Mouse (Mus musculus): Measurements from ENCODE around the gene Ncln. TPM values are rescaled to one million over a fixed set of nuclear protein-coding genes. Genes with fewer than 3 reads are reported as not detected.

Gene Ncln
- polyA plus RNA-seq, 1 experiment from 2014 or later: 36.8 TPM

GRCm38 (mm10) chr10:81519227-81519977 lies 23.2 kb upstream of the Ncln start:
- Histone ChIP-seq H3K9me3 (replicated peaks; ENCODE audit: control insufficient read depth, low read length) (no peaks in the 10 kb centered on the region), H3K4me3 (ENCODE audit: low read depth, low read length) (no peak overlapping the region), H3K27me3 (replicated peaks; ENCODE audit: control insufficient read depth, insufficient read depth, low read length) (no peaks in the 10 kb centered on the region), H3K4me2 (ENCODE audit: low read length) (no peak overlapping the region), H3K27ac (ENCODE audit: low read depth, low read length) (no peak overlapping the region), H3K4me1 (ENCODE audit: control insufficient read depth, insufficient read depth, low read length) (no peaks in the 10 kb centered on the region), H3K9ac (ENCODE audit: low read length) (no peak overlapping the region), H3K36me3 (ENCODE audit: control insufficient read depth, insufficient read depth, low read length) (no peaks in the 10 kb centered on the region)
- WGBS: 92% methylated on average over 6 of the region's 6 CpGs
- no peak for DNase-seq (ENCODE audit: low spot score)
- no peak for ATAC-seq

GRCm38 (mm10) chr10:81518546-81518945 lies 22.4 kb upstream of the Ncln start:
- peak; percentile 66 for DNase-seq (ENCODE audit: low spot score)
- Histone ChIP-seq H3K4me3 (ENCODE audit: low read depth, low read length) (no peak overlapping the region), H3K4me1 (ENCODE audit: control insufficient read depth, insufficient read depth, low read length) (no peaks in the 10 kb centered on the region), H3K9me3 (replicated peaks; ENCODE audit: control insufficient read depth, low read length) (no peaks in the 10 kb centered on the region), H3K9ac (ENCODE audit: low read length) (no peak overlapping the region), H3K27me3 (replicated peaks; ENCODE audit: control insufficient read depth, insufficient read depth, low read length) (no peaks in the 10 kb centered on the region), H3K36me3 (ENCODE audit: control insufficient read depth, insufficient read depth, low read length) (no peaks in the 10 kb centered on the region), H3K27ac (ENCODE audit: low read depth, low read length) (no peak overlapping the region), H3K4me2 (ENCODE audit: low read length) (no peak overlapping the region)
- WGBS: 12% methylated on average over 4 of the region's 4 CpGs
- ATAC-seq: 0 out of 2 replicates have a peak, but pooled peaks have one; percentile 20

GRCm38 (mm10) chr10:81517227-81517626 lies 21.0 kb upstream of the Ncln start:
- no peak overlapping the region for H3K4me2 ChIP-seq (ENCODE audit: low read length)
- no peak overlapping the region for H3K4me3 ChIP-seq (ENCODE audit: low read depth, low read length)
- no peaks in the 10 kb centered on the region for H3K27me3 ChIP-seq (replicated peaks; ENCODE audit: control insufficient read depth, insufficient read depth, low read length)
- no peaks in the 10 kb centered on the region for H3K36me3 ChIP-seq (ENCODE audit: control insufficient read depth, insufficient read depth, low read length)
- 79% methylated on average over 8 of the region's 8 CpGs for WGBS
- no peak for ATAC-seq
- H3K27ac ChIP-seq (ENCODE audit: low read depth, low read length): no peak overlapping the region
- no peak overlapping the region for H3K9ac ChIP-seq (ENCODE audit: low read length)
- no peaks in the 10 kb centered on the region for H3K9me3 ChIP-seq (replicated peaks; ENCODE audit: control insufficient read depth, low read length)
- no peak for DNase-seq (ENCODE audit: low spot score)
- no peaks in the 10 kb centered on the region for H3K4me1 ChIP-seq (ENCODE audit: control insufficient read depth, insufficient read depth, low read length)

- 87% methylated on average over 5 of the region's 5 CpGs for WGBS
- Histone ChIP-seq H3K4me1 (ENCODE audit: control insufficient read depth, insufficient read depth, low read length) (no peaks in the 10 kb centered on the region), H3K9me3 (replicated peaks; ENCODE audit: control insufficient read depth, low read length) (no peaks in the 10 kb centered on the region), H3K9ac (ENCODE audit: low read length) (no peak overlapping the region), H3K27me3 (replicated peaks; ENCODE audit: control insufficient read depth, insufficient read depth, low read length) (no peaks in the 10 kb centered on the region; the same call in 1 of the 2 replicates), H3K4me3 (ENCODE audit: low read depth, low read length) (no peak overlapping the region), H3K27ac (ENCODE audit: low read depth, low read length) (no peak overlapping the region), H3K36me3 (ENCODE audit: control insufficient read depth, insufficient read depth, low read length) (no peaks in the 10 kb centered on the region), H3K4me2 (ENCODE audit: low read length) (no peak overlapping the region)
- no peak for DNase-seq (ENCODE audit: low spot score)
- ATAC-seq: no peak
Observed at GRCm38 (mm10) chr10:81513798-81514197, 17.6 kb upstream of the Ncln start.

- no peaks in the 10 kb centered on the region; the same call in 1 of the 2 replicates for H3K27me3 ChIP-seq (replicated peaks; ENCODE audit: control insufficient read depth, insufficient read depth, low read length)
- whole genome bisulfite sequencing: 82% methylated on average over 14 of the region's 14 CpGs
- no peak overlapping the region for H3K4me2 ChIP-seq (ENCODE audit: low read length)
- H3K4me3 ChIP-seq (ENCODE audit: low read depth, low read length): no peak overlapping the region
- DNase-seq (ENCODE audit: low spot score) (no peak), ATAC-seq (no peak)
- no peak overlapping the region for H3K27ac ChIP-seq (ENCODE audit: low read depth, low read length)
- H3K9ac ChIP-seq (ENCODE audit: low read length): no peak overlapping the region
- H3K9me3 ChIP-seq (replicated peaks; ENCODE audit: control insufficient read depth, low read length): no peaks in the 10 kb centered on the region
- H3K36me3 ChIP-seq (ENCODE audit: control insufficient read depth, insufficient read depth, low read length): no peaks in the 10 kb centered on the region
- no peaks in the 10 kb centered on the region for H3K4me1 ChIP-seq (ENCODE audit: control insufficient read depth, insufficient read depth, low read length)
Observed at GRCm38 (mm10) chr10:81510246-81510810, 14.1 kb upstream of the Ncln start.

GRCm38 (mm10) chr10:81507691-81508489 lies 11.7 kb upstream of the Ncln start:
- 82% methylated on average over 13 of the region's 13 CpGs for WGBS
- Histone ChIP-seq H3K27ac (ENCODE audit: low read depth, low read length) (no peak overlapping the region), H3K27me3 (replicated peaks; ENCODE audit: control insufficient read depth, insufficient read depth, low read length) (peaks cover 7% of the 10 kb centered on the region), H3K9ac (ENCODE audit: low read length) (no peak overlapping the region), H3K4me2 (ENCODE audit: low read length) (no peak overlapping the region), H3K4me3 (ENCODE audit: low read depth, low read length) (no peak overlapping the region), H3K36me3 (ENCODE audit: control insufficient read depth, insufficient read depth, low read length) (no peaks in the 10 kb centered on the region), H3K4me1 (ENCODE audit: control insufficient read depth, insufficient read depth, low read length) (no peaks in the 10 kb centered on the region), H3K9me3 (replicated peaks; ENCODE audit: control insufficient read depth, low read length) (no peaks in the 10 kb centered on the region)
- ATAC-seq (no peak), DNase-seq (ENCODE audit: low spot score) (no peak)

- Histone ChIP-seq H3K4me3 (ENCODE audit: low read depth, low read length) (no peak overlapping the region), H3K4me2 (ENCODE audit: low read length) (no peak overlapping the region), H3K27me3 (replicated peaks; ENCODE audit: control insufficient read depth, insufficient read depth, low read length) (peaks cover 7% of the 10 kb centered on the region), H3K9me3 (replicated peaks; ENCODE audit: control insufficient read depth, low read length) (no peaks in the 10 kb centered on the region), H3K4me1 (ENCODE audit: control insufficient read depth, insufficient read depth, low read length) (no peaks in the 10 kb centered on the region), H3K9ac (ENCODE audit: low read length) (no peak overlapping the region), H3K36me3 (ENCODE audit: control insufficient read depth, insufficient read depth, low read length) (no peaks in the 10 kb centered on the region), H3K27ac (ENCODE audit: low read depth, low read length) (no peak overlapping the region)
- no peak for ATAC-seq
- WGBS: 34% methylated on average over 6 of the region's 6 CpGs
- DNase-seq (ENCODE audit: low spot score): no peak
Observed at GRCm38 (mm10) chr10:81507095-81507494, 10.9 kb upstream of the Ncln start.

GRCm38 (mm10) chr10:81505016-81505664 lies 8.9 kb upstream of the Ncln start:
- ATAC-seq (no peak), DNase-seq (ENCODE audit: low spot score) (no peak)
- 82% methylated on average over 15 of the region's 15 CpGs for WGBS

More at GRCm38 (mm10) chr10:81505016-81505664, 8.9 kb upstream of the Ncln start:
- Histone ChIP-seq H3K9ac (ENCODE audit: low read length) (no peak overlapping the region), H3K27ac (ENCODE audit: low read depth, low read length) (no peak overlapping the region), H3K9me3 (replicated peaks; ENCODE audit: control insufficient read depth, low read length) (no peaks in the 10 kb centered on the region), H3K36me3 (ENCODE audit: control insufficient read depth, insufficient read depth, low read length) (no peaks in the 10 kb centered on the region), H3K4me1 (ENCODE audit: control insufficient read depth, insufficient read depth, low read length) (no peaks in the 10 kb centered on the region), H3K27me3 (replicated peaks; ENCODE audit: control insufficient read depth, insufficient read depth, low read length) (peaks cover 7% of the 10 kb centered on the region; the same call in 1 of the 2 replicates), H3K4me3 (ENCODE audit: low read depth, low read length) (no peak overlapping the region), H3K4me2 (ENCODE audit: low read length) (no peak overlapping the region)
